Mouse (Mus musculus) C2C12 (cell line): ENCODE results near the gene Lepr. TPM values are rescaled to one million over a fixed set of nuclear protein-coding genes. Genes with fewer than 3 reads are reported as not detected.

ENCODE experiments used
- H3K27me3 ChIP-seq: one replicate; pipeline ENCODE4 v1.6.1; 2011; ENCODE audit not compliant: control insufficient read depth, insufficient read depth, insufficient read length
- H3K36me3 ChIP-seq: one replicate; pipeline ENCODE4 v1.6.1; 2011; ENCODE audit not compliant: control insufficient read depth, insufficient read depth
- H3K4me3 ChIP-seq: one replicate; pipeline ENCODE4 v1.5.1; 2011; ENCODE audit warnings: mild to moderate bottlenecking, control low read depth; ENCODE audit not compliant: poor library complexity, insufficient read depth, severe bottlenecking
- H3K79me2 ChIP-seq: one replicate; pipeline ENCODE4 v1.6.1; 2011; ENCODE audit not compliant: control insufficient read depth, insufficient read depth
- H3K79me3 ChIP-seq: one replicate; pipeline ENCODE4 v1.6.1; 2011; ENCODE audit warnings: low read depth, control low read depth
- H3ac ChIP-seq: one replicate; pipeline ENCODE3; 2011; ENCODE audit warnings: low read depth; ENCODE audit not compliant: control insufficient read depth, insufficient read length
- CEBPB ChIP-seq: IDR thresholded peaks from one replicate; pipeline ENCODE4 v1.6.1; 2011; ENCODE audit warnings: low read depth, mild to moderate bottlenecking, control low read depth, moderate library complexity
- CTCF ChIP-seq: IDR thresholded peaks from one replicate; pipeline ENCODE4 v1.5.1; 2011; ENCODE audit not compliant: control insufficient read depth, insufficient read depth, insufficient read length
- FOSL1 ChIP-seq: IDR thresholded peaks from one replicate; pipeline ENCODE4 v1.8.0; 2011; ENCODE audit warnings: mild to moderate bottlenecking, low read length; ENCODE audit not compliant: poor library complexity, insufficient read depth, severe bottlenecking
- MAX ChIP-seq: IDR thresholded peaks from one replicate; pipeline ENCODE4 v1.6.1; 2011; ENCODE audit warnings: mild to moderate bottlenecking, control low read depth
- MYOD1 ChIP-seq: IDR thresholded peaks from one replicate; pipeline ENCODE4 v1.6.1; 2011; ENCODE audit warnings: low read depth; ENCODE audit not compliant: control insufficient read depth, insufficient read length
- MYOG ChIP-seq: IDR thresholded peaks from one replicate; pipeline ENCODE4 v1.6.1; 2011; ENCODE audit not compliant: control insufficient read depth, insufficient read length; ENCODE audit errors: extremely low read depth
- USF1 ChIP-seq: IDR thresholded peaks from one replicate; pipeline ENCODE4 v1.6.1; 2011; ENCODE audit warnings: low read depth, mild to moderate bottlenecking, control low read depth, moderate library complexity
- polyA plus RNA-seq: library from polyadenylated mRNA; unstranded; fragments of >200 nt; fragmentation: generic; extraction: Trizol; gene quantifications from one replicate; pipeline ENCODE4 v1.2.1, GENCODE M21; 2012; ENCODE audit warnings: missing spikeins

The Lepr gene
- polyA plus RNA-seq, 1 experiment, result 0.15 TPM

- Histone ChIP-seq H3K36me3 (no peaks in the 10 kb centered on the region), H3K27me3 (no peaks in the 10 kb centered on the region), H3K79me3 (no peaks in the 10 kb centered on the region), H3ac (no peak overlapping the region), H3K79me2 (no peaks in the 10 kb centered on the region), H3K4me3 (no peak overlapping the region)
- TF ChIP-seq FOSL1, result no peak
- no peak for TF ChIP-seq MAX
- no peak for TF ChIP-seq CEBPB
- no peak for TF ChIP-seq USF1
- no peak for TF ChIP-seq MYOG
- TF ChIP-seq MYOD1, result no peak
- TF ChIP-seq CTCF, result no peak
Observed at GRCm38 (mm10) chr4:101850908-101851307, 133.7 kb downstream of the Lepr start.

- H3K79me3 ChIP-seq, result no peaks in the 10 kb centered on the region
- no peak overlapping the region for H3ac ChIP-seq
- H3K79me2 ChIP-seq, result no peaks in the 10 kb centered on the region
- H3K27me3 ChIP-seq, result no peaks in the 10 kb centered on the region
- no peaks in the 10 kb centered on the region for H3K36me3 ChIP-seq
- H3K4me3 ChIP-seq, result no peak overlapping the region
- TF ChIP-seq MAX (no peak), MYOD1 (no peak), USF1 (no peak), CTCF (no peak), MYOG (no peak), FOSL1 (no peak), CEBPB (no peak)
Observed at GRCm38 (mm10) chr4:101860873-101861272, 143.7 kb downstream of the Lepr start.

DNA sequence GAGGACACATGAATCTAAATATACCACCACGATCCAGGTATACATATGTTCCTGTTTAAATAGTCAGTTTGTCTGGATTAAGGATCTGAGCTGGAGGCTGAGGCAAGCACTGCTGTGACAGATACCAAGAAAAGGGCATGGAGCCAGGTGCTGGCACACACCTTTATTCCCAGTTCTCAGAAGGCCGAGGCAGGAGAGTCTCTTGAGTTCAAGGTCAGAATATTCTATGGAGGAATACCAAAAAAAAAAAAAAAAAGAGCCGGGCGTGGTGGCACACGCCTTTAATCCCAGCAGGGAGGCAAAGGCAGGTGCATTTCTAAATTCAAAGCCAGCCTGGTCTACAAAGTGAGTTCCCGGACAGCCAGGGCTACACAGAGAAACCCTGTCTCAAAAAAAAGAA, 145.1 kb downstream of the Lepr start:
- H3K79me3 ChIP-seq, result no peaks in the 10 kb centered on the region
- H3K36me3 ChIP-seq, result no peaks in the 10 kb centered on the region
- H3K79me2 ChIP-seq, result no peaks in the 10 kb centered on the region
- no peak for TF ChIP-seq MYOD1
- no peak for TF ChIP-seq USF1
- no peak for TF ChIP-seq MAX
- TF ChIP-seq FOSL1, result no peak
- TF ChIP-seq CTCF, result no peak
- no peak for TF ChIP-seq CEBPB
- no peak for TF ChIP-seq MYOG
- H3K27me3 ChIP-seq, result no peaks in the 10 kb centered on the region
- H3K4me3 ChIP-seq, result no peak overlapping the region
- H3ac ChIP-seq, result no peak overlapping the region

Other genes with a start within 250 kb of the Lepr start
- not detected for gene Dnajc6, start 220.8 kb upstream of the Lepr start, polyA plus RNA-seq
- 41.2 TPM for gene Leprot, start 69.7 kb upstream of the Lepr start, polyA plus RNA-seq
- gene B020004J07Rik, start 126.6 kb downstream of the Lepr start, polyA plus RNA-seq, result not detected
- 0.04 TPM for gene C130073F10Rik, start 176.4 kb downstream of the Lepr start, polyA plus RNA-seq
- 0.02 TPM for gene Gm12800, start 191.7 kb downstream of the Lepr start, polyA plus RNA-seq
- gene Gm12794, start 223.0 kb downstream of the Lepr start, polyA plus RNA-seq, result 0.20 TPM